Mouse (Mus musculus) thymus, postnatal 14 days (tissue): Measurements from ENCODE around the gene Poll.
"Not testable (repeated sequence)": the region's sequence is repeated elsewhere in the genome, so short reads cannot be mapped to it uniquely, and the experiment has no call there.

ENCODE experiments used
- DNase-seq: peaks from one replicate; pipeline ENCODE4 v3.0.0; 2021

Gene Poll

DNA sequence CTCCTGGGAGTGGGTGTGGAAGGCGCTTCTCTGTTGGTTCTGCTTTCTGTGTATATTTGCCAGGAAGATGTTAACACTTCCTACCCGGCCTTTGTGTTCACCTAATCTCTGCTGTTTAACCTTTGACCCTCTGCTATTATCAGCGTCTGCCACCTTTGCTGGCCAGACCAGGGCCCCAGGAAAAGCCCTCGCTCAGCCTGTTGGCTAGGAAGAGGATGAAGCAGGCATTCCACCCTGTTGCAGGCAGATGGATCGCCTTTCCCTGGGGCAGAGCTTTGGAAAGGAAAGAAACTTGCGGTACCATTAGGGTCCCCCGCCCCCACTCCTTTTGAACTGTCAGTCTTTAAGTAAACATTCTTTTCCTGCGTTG, 15.3 kb upstream of the Poll start:
- DNase-seq = peak; percentile 31

DNA sequence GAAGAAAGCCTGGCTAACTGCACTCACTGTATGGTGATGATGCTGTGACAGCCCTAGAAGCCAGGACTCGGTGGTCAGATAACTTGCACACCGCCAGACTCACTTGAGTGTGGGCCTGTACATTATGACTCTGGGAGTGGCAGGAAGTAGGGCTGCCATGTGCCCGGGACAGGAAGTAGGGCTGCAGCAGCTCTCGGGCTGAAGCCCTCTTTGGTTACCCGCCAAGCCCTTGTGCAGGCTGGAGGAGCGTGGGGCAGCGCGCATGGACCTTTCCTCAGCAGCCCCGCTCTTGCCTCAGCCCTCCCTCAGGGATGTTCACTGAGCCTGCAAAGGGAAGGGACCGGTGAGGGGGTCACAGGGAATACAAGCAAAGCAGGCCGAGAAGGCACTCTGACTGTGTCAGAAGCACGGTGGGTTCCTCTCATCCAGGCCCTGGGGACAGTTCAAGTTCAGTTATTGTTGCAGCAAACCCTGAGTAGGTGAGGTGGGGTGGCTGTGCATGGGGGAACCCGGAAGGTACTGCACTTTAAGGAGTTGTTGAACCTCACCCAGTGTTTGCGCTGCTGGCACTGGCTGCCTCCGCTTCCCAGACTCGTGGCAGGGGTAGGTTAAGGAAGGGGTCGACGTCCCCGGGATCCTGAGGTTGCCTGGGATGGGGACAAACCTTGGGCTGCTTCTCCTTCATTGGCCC, 14.8 kb upstream of the Poll start:
- peak; percentile 75 for DNase-seq

DNA sequence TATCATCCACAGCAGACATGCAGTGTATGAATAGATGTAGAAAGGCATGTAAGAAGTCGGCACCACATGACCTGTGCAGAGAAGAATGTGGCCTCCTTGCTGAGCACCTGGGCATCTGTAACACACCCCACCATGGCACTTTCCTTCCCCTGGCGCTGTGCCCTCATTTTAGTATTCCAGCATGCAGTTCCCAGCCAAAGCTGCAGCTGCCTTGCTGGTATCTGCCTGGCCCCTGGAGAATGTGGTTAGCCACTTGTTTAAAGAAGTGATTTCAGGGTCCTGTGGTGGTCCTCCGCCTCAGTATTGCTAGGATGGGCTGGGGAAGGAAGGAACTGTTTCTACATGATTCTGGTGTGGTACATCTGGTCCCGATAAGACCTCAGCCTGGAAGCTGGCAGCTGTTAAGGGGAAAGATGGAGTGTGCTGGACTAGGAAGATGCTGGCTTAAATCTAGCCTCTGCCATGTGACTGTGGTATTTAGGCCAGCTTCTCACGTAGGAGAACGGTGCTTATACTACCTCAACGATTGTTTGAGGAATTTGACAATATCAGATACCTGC, 14.1 kb upstream of the Poll start:
- peak; percentile 26 for DNase-seq

- peak; percentile 90 for DNase-seq
Measured at GRCm38 (mm10) chr19:45573861-45574267, 13.5 kb upstream of the Poll start.

- no peak for DNase-seq
Measured at GRCm38 (mm10) chr19:45573033-45573432, 12.7 kb upstream of the Poll start.

- no peak for DNase-seq
Measured at GRCm38 (mm10) chr19:45567367-45567766, 7.0 kb upstream of the Poll start.

DNA sequence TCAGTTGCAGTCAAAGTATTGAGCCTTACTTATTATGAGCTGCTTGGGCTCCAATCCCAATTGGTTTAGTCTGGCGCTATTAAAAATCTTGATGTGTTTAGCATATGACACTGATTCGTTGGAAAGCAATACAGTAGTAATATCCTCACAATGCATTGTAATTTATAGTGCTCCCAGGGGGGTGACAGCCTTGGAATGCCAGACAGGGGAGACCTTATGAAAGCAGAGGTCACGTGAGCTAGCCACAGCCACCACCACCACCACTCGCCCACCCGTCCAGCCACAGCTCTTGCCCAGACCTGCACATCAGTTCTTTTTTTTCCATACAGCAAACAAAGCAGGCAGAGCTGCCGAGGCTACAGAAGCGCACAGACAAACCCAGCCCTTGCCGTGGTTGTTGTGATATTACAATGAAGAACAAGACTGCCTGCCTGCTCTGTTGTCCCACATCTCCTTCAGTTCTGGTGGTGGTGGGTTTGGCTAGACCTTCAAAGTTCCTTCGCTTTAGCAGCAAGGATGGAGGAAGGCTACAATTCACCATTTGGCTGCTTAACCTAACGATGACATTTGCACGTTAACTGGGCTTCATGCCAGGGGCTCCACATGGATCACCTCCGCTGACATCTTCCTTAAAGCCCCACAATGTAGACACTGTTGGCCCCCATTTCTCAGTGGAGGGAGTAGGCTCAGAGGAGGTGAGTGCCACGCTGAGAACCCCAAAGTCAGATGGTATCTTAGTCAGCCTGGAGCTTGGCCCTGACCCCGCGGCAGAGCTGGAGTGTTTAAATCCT, 5.8 kb upstream of the Poll start:
- no peak for DNase-seq

GRCm38 (mm10) chr19:45554136-45554535, 6.2 kb downstream of the Poll start:
- DNase-seq = no peak

DNA sequence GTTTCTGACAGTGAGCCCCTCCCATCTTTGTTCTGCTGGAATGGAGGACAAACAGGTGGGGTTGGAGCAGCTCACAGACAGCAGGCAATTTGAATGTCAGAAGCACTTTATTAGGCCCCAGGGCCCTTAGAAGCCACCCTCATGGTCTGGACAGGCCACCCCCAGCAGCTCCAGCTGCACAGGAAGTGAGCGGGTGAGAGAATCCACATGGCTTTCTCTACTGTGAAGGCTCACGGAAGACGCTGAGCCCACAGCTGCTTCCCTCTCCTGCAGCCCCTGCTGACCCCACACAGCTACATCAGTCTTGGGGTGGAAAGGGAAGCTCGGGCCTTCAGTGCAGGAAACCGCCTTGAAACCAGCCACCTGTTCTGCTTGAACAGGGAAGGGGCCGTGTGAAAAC, 8.1 kb downstream of the Poll start:
- peak; percentile 40 for DNase-seq

- DNase-seq = no peak
Measured at GRCm38 (mm10) chr19:45549948-45550347, 10.4 kb downstream of the Poll start.

DNA sequence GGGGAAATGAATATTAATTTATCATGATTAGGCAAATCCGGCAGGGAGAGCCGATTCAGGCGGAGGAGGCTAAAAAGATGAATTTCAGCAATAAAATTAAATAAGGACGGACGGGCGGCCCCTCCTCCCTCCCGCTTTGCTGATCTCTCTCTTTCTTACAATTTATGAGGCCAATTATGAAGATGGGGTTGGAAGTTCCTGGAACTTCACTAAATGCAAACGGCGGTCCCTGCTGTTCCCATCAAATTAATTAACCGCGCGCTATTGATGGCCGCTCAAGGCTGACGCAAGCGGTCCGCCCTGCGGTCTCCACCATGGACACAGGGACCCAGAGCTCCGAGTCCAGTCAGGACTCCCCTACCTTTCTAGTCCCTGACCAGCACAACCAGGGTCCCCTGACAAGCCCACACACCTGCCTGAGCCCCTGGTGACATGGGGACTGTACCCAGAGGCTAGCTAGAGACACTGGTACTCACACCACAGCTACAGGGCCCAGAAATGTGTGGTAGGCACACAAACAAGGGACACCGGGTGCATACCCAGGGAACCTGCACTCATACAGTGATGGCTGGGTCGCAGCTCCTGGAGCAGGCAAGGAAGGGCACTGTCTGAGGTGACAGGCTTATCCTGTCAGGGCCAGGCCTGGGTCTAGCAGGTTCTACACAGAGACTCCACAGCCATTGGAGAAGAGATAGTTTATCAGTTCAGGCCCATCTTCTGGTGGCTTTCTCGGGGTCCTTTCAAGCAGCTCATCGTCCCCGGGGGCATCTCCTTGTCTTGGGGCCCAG, 11.0 kb downstream of the Poll start:
- no peak for DNase-seq

- DNase-seq = not testable (repeated sequence)
Measured at GRCm38 (mm10) chr19:45548196-45548595, 12.1 kb downstream of the Poll start.

- DNase-seq = peak; percentile 85
Measured at GRCm38 (mm10) chr19:45544925-45545321, 15.4 kb downstream of the Poll start.

GRCm38 (mm10) chr19:45544152-45544924, 16.0 kb downstream of the Poll start:
- DNase-seq = peak; percentile 38

DNA sequence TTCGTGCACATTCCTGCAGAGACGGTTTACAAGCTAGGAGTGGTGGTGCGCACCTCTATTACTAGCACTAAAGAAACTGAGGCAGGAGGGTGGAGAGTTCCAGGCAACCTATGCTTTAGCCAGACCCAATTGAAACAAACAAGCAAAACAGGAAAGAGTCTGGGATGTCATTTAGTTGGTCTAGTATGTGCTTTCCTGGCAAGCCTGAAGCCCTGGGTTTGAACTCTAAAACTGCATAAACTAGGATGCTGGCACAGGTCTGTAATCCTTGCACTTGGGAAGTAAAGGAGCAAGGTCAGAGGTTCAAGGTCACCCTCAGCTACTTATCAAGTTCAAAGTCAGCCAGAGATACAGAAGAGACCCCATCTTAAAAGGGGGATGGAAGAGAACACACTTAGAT, 18.3 kb downstream of the Poll start:
- DNase-seq = no peak

DNA sequence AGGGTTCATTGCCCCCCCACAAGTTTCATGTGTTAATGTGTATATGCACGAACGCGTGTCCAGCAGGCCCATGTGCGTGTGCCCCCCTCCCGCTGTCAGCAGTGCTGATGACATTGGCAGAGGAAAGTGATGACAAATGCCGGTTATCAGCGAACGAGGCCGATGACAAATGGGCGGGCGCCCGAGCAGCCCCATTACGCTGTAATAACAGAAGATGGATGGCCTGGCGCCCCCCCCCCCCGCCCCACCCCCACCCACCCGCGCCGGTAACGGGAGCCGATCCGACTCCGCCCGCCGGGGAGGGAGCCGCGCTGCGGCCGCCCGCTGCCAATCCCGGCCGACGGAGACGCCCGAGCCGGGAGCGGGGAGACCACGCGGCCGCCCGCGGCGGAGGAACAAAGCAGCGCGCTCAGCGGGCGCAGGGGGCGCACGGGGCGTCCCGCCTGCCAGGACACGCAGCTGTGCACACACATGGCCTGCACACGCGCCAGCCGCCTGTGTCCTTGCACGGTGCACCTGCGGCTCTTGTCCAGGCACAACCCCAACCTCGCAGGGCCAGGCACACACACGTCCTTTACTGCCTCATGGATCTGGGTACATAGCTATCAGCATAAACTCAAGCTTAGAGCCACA, 18.8 kb downstream of the Poll start:
- peak; percentile 78 for DNase-seq

- DNase-seq = peak; percentile 53
Measured at GRCm38 (mm10) chr19:45540657-45541408, 19.5 kb downstream of the Poll start.

GRCm38 (mm10) chr19:45537505-45537904, 22.8 kb downstream of the Poll start:
- DNase-seq = peak; percentile 75

DNA sequence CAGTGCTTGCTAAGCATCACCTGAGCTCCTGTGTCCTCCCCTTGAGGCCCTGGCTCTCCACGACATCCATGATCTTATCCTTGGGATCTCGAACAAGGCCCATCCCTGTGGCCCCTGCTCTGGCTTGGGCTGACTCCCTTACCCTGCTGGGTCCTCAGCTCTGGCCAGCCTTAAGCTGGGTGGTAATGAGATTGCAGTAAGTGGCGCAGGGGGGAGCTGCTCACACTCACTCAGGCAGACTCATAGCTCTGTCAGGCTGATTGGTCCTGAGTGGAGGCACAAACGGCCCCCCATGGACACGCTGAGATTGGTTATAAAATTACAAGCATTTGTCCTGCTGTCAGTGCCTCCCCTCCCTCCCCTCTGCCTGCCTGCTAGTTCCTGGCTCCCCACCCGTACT, 24.4 kb downstream of the Poll start:
- DNase-seq = no peak

DNA sequence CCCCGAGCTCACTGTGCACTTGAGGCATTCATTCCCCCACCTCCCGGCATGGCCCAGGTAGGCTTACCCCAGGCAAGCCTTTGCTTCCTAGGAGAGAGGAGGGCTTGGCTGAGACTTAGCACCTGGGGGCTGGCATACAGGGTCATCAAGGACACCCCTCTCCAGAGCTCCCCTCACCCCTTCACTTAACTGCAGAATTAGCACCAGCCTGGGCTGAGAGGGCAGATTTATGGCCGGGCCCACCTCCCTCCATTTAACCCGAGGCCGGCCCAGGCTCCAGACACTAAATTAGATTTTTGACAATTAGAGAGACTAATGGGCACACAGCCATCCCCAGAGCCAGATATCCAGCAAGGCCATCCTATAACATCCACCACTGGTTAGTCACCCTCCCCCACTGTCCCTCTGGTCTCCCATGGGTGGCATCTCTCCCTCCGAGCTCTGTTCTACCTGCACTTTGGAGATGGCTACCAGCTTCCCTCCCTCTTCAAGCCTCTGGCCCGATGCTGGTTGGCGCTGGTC, 25.1 kb downstream of the Poll start:
- no peak for DNase-seq

- no peak for DNase-seq
Measured at GRCm38 (mm10) chr19:45533617-45534016, 26.7 kb downstream of the Poll start.
